Mouse (Mus musculus) G1E (cell line): Measurements from ENCODE around the gene Rhox2e.
"Not testable (repeated sequence)": the region's sequence is repeated elsewhere in the genome, so short reads cannot be mapped to it uniquely, and the experiment has no call there.

Experiments
- CTCF ChIP-seq: IDR thresholded peaks from 2 replicates; pipeline ENCODE4 v1.5.1; 2012; ENCODE audit warnings: low read depth, low read length, inconsistent platforms, mixed read lengths
- GATA1 ChIP-seq: IDR thresholded peaks from 2 replicates; pipeline ENCODE4 v1.6.1; 2012; ENCODE audit warnings: borderline replicate concordance, low read length, inconsistent platforms, mixed read lengths
- GATA2 ChIP-seq: IDR thresholded peaks from 2 replicates; pipeline ENCODE4 v1.6.1; 2012; ENCODE audit warnings: low read depth, low read length, inconsistent platforms, borderline replicate concordance

DNA sequence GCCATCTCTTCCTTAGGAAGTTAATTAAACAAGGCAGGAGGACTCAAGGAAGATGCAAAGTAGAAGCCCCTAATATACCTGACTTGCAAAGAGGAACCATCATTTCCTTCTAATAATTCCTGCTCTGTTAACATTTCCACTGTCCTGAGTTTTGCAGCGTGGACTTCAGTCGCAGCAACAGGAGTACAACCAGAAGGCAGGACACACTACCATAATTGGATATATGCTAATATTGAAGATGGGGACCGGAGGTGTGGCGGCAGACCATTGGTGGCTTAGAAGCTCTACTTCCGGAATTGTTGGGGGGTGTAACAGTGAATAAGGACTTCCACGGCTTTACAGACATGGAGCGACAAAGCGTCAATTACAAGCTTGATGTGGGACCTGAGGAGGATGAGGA lies at the start of gene Rhox2e:
- not testable (repeated sequence) for TF ChIP-seq GATA1, CTCF, GATA2
